Mouse (Mus musculus): ENCODE measurements at regions not wholly inside any gene's neighbourhood (a gene's known extent, or its start where the extent isn't known, plus 50 kb on each side); places are given as distances from the start of the nearest gene placed in this dataset.

GRCm38 (mm10) chrX:130601911-130602310 lies 852.4 kb downstream of the Diaph2 start:
- TF ChIP-seq POLR2A (IDR thresholded peaks at IDR 0.05; ENCODE audit: borderline replicate concordance, extremely low read depth, insufficient read depth, insufficient read length, poor library complexity, severe bottlenecking), result no peak
- TF ChIP-seq CTCF (IDR thresholded peaks at IDR 0.05; ENCODE audit: borderline replicate concordance, extremely low read depth, insufficient read depth, insufficient read length), result no peak
